ENCODE assay signal across 7 mouse cellular contexts in genomic region chr6:85154861-85155528, GRCm38 (mm10). TPM values are rescaled to one million over a fixed set of nuclear protein-coding genes. Genes with fewer than 3 reads are reported as not detected.
DNase-seq lines count a peak whose midpoint lies in the region; ATAC-seq and TF ChIP-seq lines count a peak whose summit lies in the region.

No protein-coding gene starts in this region.

- H3K4me2 ChIP-seq in CH12.LX (ENCODE audit: insufficient read depth, low read depth, poor library complexity, severe bottlenecking): no peak overlapping the region
- H3K4me2 ChIP-seq in forebrain, embryonic 11.5 days (ENCODE audit: low read depth, low read length, severe bottlenecking): peak overlapping the region; percentile 62

- H3K79me2 ChIP-seq in CH12.LX (replicated peaks; ENCODE audit: control insufficient read depth, extremely low read depth, insufficient read depth, poor library complexity, severe bottlenecking): no peaks in the 10 kb centered on the region

- peak; percentile 66 for ATAC-seq in forebrain, embryonic 11.5 days (replicated peaks; ENCODE audit: low FRiP score)

- H3K27me3 ChIP-seq in CH12.LX (replicated peaks): peaks cover 25% of the 10 kb centered on the region
- no peaks in the 10 kb centered on the region for H3K27me3 ChIP-seq in forebrain, embryonic 11.5 days (ENCODE audit: control insufficient read depth, insufficient read depth, low read length)
- no peaks in the 10 kb centered on the region for H3K27me3 ChIP-seq in midbrain, embryonic 10.5 days (ENCODE audit: low read depth, poor library complexity, severe bottlenecking)

- TF ChIP-seq POLR2A in CH12.LX (IDR thresholded peaks at IDR 0.05; ENCODE audit: low read depth, low read length): no peak

- no peak overlapping the region for H3K4me3 ChIP-seq in CH12.LX (replicated peaks in 1 of 3; ENCODE audit: low read depth in 2 of 3, low read length in 2 of 3, poor library complexity in 1 of 3)
- H3K4me3 ChIP-seq in forebrain, embryonic 11.5 days (ENCODE audit: low read depth, low read length): peak overlapping the region; percentile 35
- H3K4me3 ChIP-seq in midbrain, embryonic 10.5 days: peak overlapping the region; percentile 53

- H3K27ac ChIP-seq in CH12.LX (ENCODE audit: insufficient read depth, low read depth): no peak overlapping the region
- H3K27ac ChIP-seq in forebrain, embryonic 11.5 days (ENCODE audit: low read depth, low read length): no peak overlapping the region
- peak overlapping the region; percentile 85 for H3K27ac ChIP-seq in midbrain, embryonic 10.5 days (replicated peaks)

- H3K4me1 ChIP-seq in CH12.LX (ENCODE audit: control insufficient read depth in 1 of 2, insufficient read depth in 2 of 2): 0 out of 4 replicates have a peak, but pooled peaks cover 0 to 3% of the 10 kb centered on the region in 2 experiments
- peaks cover 4% of the 10 kb centered on the region; the same call in 1 of the 2 replicates for H3K4me1 ChIP-seq in forebrain, embryonic 11.5 days (replicated peaks; ENCODE audit: control insufficient read depth, insufficient read depth, low read length)
- peaks cover 18% of the 10 kb centered on the region for H3K4me1 ChIP-seq in midbrain, embryonic 10.5 days

- no peaks in the 10 kb centered on the region for H3K9me3 ChIP-seq in CH12.LX (replicated peaks; ENCODE audit: low read length)
- no peaks in the 10 kb centered on the region for H3K9me3 ChIP-seq in forebrain, embryonic 11.5 days (ENCODE audit: control insufficient read depth, low read length)
- H3K9me3 ChIP-seq in midbrain, embryonic 10.5 days (replicated peaks): no peaks in the 10 kb centered on the region

- peak; percentile 4 for DNase-seq in CH12.LX (ENCODE audit: extremely low read depth)
- peak; percentile 30 for DNase-seq in T-cell, adult 2 months (ENCODE audit: low spot score)
- DNase-seq in forebrain, embryonic 11.5 days (ENCODE audit: low spot score): peak; percentile 78
- peak; percentile 63 for DNase-seq in heart, postnatal 4 days
- DNase-seq in large intestine, adult 2 months (ENCODE audit: low read depth, low spot score): peak; percentile 46
- DNase-seq in midbrain, embryonic 10.5 days (ENCODE audit: low spot score): peak; percentile 72
- peak; percentile 72 for DNase-seq in testis, postnatal 10 days (ENCODE audit: low spot score)

- H3K36me3 ChIP-seq in CH12.LX (replicated peaks in 1 of 2; ENCODE audit: control insufficient read depth in 1 of 2, insufficient read depth in 1 of 2, low read length in 1 of 2): no peaks in the 10 kb centered on the region
- H3K36me3 ChIP-seq in forebrain, embryonic 11.5 days (ENCODE audit: control insufficient read depth, insufficient read depth, low read length): no peaks in the 10 kb centered on the region
- H3K36me3 ChIP-seq in midbrain, embryonic 10.5 days: no peaks in the 10 kb centered on the region

- TF ChIP-seq EP300 in CH12.LX (IDR thresholded peaks at IDR 0.05; ENCODE audit: low read length): no peak

- WGBS in forebrain, embryonic 11.5 days: under 1% methylated on average over 34 of the region's 34 CpGs
- 3% methylated on average over 34 of the region's 34 CpGs for WGBS in large intestine, adult 2 months
- under 1% methylated on average over 34 of the region's 34 CpGs for WGBS in midbrain, embryonic 10.5 days

- in situ Hi-C loops in CH12.LX (cut with MboI; ENCODE audit: low pct_ligation_motif_present, low pct_unique_long_range_greater_than_20kb, low sequenced_read_pairs): no loop called here

- dilution Hi-C loops in CH12.LX (cut with MboI; ENCODE audit: extremely low pct_ligation_motif_present, extremely low pct_unique_long_range_greater_than_20kb, low sequenced_read_pairs): no loop called here

- peak in 1 of 2 experiments; percentile 49; a peak in 2 of 4 replicates for TF ChIP-seq CTCF in CH12.LX (conservative IDR thresholded peaks at IDR 0.05 in 1 of 2, IDR thresholded peaks at IDR 0.05 in 1 of 2; ENCODE audit: low read depth in 2 of 2, low read length in 2 of 2)

- no peak overlapping the region for H3K9ac ChIP-seq in CH12.LX (ENCODE audit: insufficient read depth, low read depth)
- H3K9ac ChIP-seq in forebrain, embryonic 11.5 days (ENCODE audit: low read length): peak overlapping the region; percentile 78

- no peak; the same call in 1 of the 2 replicates for TF ChIP-seq RAD21 in CH12.LX (IDR thresholded peaks at IDR 0.05; ENCODE audit: low read depth, low read length)

TF ChIP-seq in CH12.LX, 34 proteins besides CTCF, POLR2A, EP300 and RAD21:
- TF ChIP-seq SMC3 (IDR thresholded peaks at IDR 0.05; ENCODE audit: low read depth, low read length) (peak; percentile 41), POLR2AphosphoS2 (IDR thresholded peaks at IDR 0.05; ENCODE audit: low read depth, low read length) (no peak)

RNA-seq across cellular contexts. Expression of gene Spr, which starts 17.4 kb away (rescaled TPM):
- total RNA-seq in CH12.LX (2012; rRNA removed): 64.4 and 70.8 TPM in 2 replicates
- 42.8 and 44.3 TPM in 2 replicates for total RNA-seq in CH12.LX (2014; rRNA removed)
- polyA plus RNA-seq in CH12.LX (2012; ENCODE audit: insufficient read length, low read depth): 69.3 and 76.7 TPM in 2 replicates
- 65.3 and 74.2 TPM in 2 replicates for polyA plus RNA-seq in forebrain, embryonic 11.5 days (2014; fragmentation: Nextera tagmentation; extraction: Ambion mirVana)
- total RNA-seq in heart, postnatal 4 days (2021): 10 to 100 TPM; 54.4 to 56.7 TPM
- polyA plus RNA-seq in large intestine, adult 2 months (2012; rRNA removed): 35.1 and 38.7 TPM in 2 replicates
- polyA plus RNA-seq in midbrain, embryonic 10.5 days (2016; fragmentation: Nextera tagmentation; extraction: Ambion mirVana): 48.5 and 55.7 TPM in 2 replicates

RNA-seq across cellular contexts. Expression of gene Emx1, which starts 32.2 kb away (rescaled TPM):
- total RNA-seq in CH12.LX (2012; rRNA removed) (not detected in 2 replicates), CH12.LX (2014; rRNA removed) (not detected in 2 replicates)
- not detected in 2 replicates for polyA plus RNA-seq in CH12.LX (2012; ENCODE audit: insufficient read length, low read depth)
- polyA plus RNA-seq in forebrain, embryonic 11.5 days (2014; fragmentation: Nextera tagmentation; extraction: Ambion mirVana): 63.5 and 67.2 TPM in 2 replicates
- total RNA-seq in heart, postnatal 4 days (2021): not detected
- not detected in 2 replicates for polyA plus RNA-seq in large intestine, adult 2 months (2012; rRNA removed)
- 2.2 and 3.5 TPM in 2 replicates for polyA plus RNA-seq in midbrain, embryonic 10.5 days (2016; fragmentation: Nextera tagmentation; extraction: Ambion mirVana)

Comparison
In these comparisons a context has a peak if more than half of its experiments do, and no peak if none do; other contexts are left out.
1. DNase-seq: peak in every context shown above with its lines; median percentile 78 in forebrain, embryonic 11.5 days; 72 in midbrain, embryonic 10.5 days; 72 in testis, postnatal 10 days; 63 in heart, postnatal 4 days; 46 in large intestine, adult 2 months; 30 in T-cell, adult 2 months; 4 in CH12.LX.
2. H3K4me3 ChIP-seq: peak in forebrain, embryonic 11.5 days (single experiment) and midbrain, embryonic 10.5 days (single experiment); none in CH12.LX (0 of 3).
3. RNA of gene Emx1, which starts 32.2 kb away (polyA plus RNA-seq): 63.5 to 67.2 TPM in forebrain, embryonic 11.5 days; 2.2 to 3.5 TPM in midbrain, embryonic 10.5 days, not detected in CH12.LX and not detected in large intestine, adult 2 months; every median in the first group is over 10 times any median in the second.